Mouse (Mus musculus): Measurements from ENCODE around the gene Zfp963. TPM values are rescaled to one million over a fixed set of nuclear protein-coding genes. Genes with fewer than 3 reads are reported as not detected.
A peak's percentile ranks its signal among the peaks of the same experiment; 100 is the strongest.

Gene Zfp963
- polyA plus RNA-seq, 2 experiments = 8.2 to 9.3 TPM

GRCm38 (mm10) chr8:69794096-69794495, 44.3 kb upstream of the Zfp963 start:
- H3K9ac ChIP-seq (ENCODE audit: low read depth, low read length, severe bottlenecking) = no peak overlapping the region
- DNase-seq (ENCODE audit: low spot score) (no peak), ATAC-seq (ENCODE audit: low FRiP score, low read depth) (no peak)
- H3K9me3 ChIP-seq (ENCODE audit: control insufficient read depth, low read length) = no peaks in the 10 kb centered on the region
- WGBS = 94% methylated on average over 3 of the region's 3 CpGs
- peaks cover 55% of the 10 kb centered on the region for H3K36me3 ChIP-seq (ENCODE audit: control insufficient read depth, insufficient read depth, low read length)
- H3K4me1 ChIP-seq (ENCODE audit: control insufficient read depth, insufficient read depth, low read length) = peaks cover 16% of the 10 kb centered on the region
- no peak for TF ChIP-seq POLR2A (IDR thresholded peaks at IDR 0.05; ENCODE audit: borderline replicate concordance, extremely low read depth, insufficient read depth, insufficient read length)
- H3K27me3 ChIP-seq (ENCODE audit: control insufficient read depth, insufficient read depth, low read length) = no peaks in the 10 kb centered on the region
- H3K4me2 ChIP-seq (replicated peaks; ENCODE audit: low read depth, low read length, severe bottlenecking) = no peak overlapping the region
- no peak overlapping the region for H3K4me3 ChIP-seq (replicated peaks; ENCODE audit: low read length)
- no peak overlapping the region for H3K27ac ChIP-seq (replicated peaks; ENCODE audit: low read depth, low read length)

- ATAC-seq (ENCODE audit: low FRiP score, low read depth) = no peak
- Histone ChIP-seq H3K9ac (ENCODE audit: low read depth, low read length, severe bottlenecking) (no peak overlapping the region), H3K36me3 (ENCODE audit: control insufficient read depth, insufficient read depth, low read length) (peaks cover 51% of the 10 kb centered on the region), H3K4me1 (ENCODE audit: control insufficient read depth, insufficient read depth, low read length) (peaks cover 16% of the 10 kb centered on the region), H3K4me3 (replicated peaks; ENCODE audit: low read length) (no peak overlapping the region), H3K4me2 (replicated peaks; ENCODE audit: low read depth, low read length, severe bottlenecking) (no peak overlapping the region), H3K9me3 (ENCODE audit: control insufficient read depth, low read length) (no peaks in the 10 kb centered on the region), H3K27me3 (ENCODE audit: control insufficient read depth, insufficient read depth, low read length) (no peaks in the 10 kb centered on the region), H3K27ac (replicated peaks; ENCODE audit: low read depth, low read length) (no peak overlapping the region)
- WGBS = 96% methylated on average over 4 of the region's 4 CpGs
- TF ChIP-seq POLR2A (IDR thresholded peaks at IDR 0.05; ENCODE audit: borderline replicate concordance, extremely low read depth, insufficient read depth, insufficient read length) = no peak
- no peak for DNase-seq (ENCODE audit: low spot score)
These were observed 43.9 kb upstream of the Zfp963 start for GRCm38 (mm10) chr8:69793666-69794065.

GRCm38 (mm10) chr8:69791415-69792068, 41.8 kb upstream of the Zfp963 start:
- no peak for DNase-seq (ENCODE audit: low spot score)
- Histone ChIP-seq H3K4me2 (replicated peaks; ENCODE audit: low read depth, low read length, severe bottlenecking) (peak overlapping the region; percentile 66), H3K9ac (ENCODE audit: low read depth, low read length, severe bottlenecking) (peak overlapping the region; percentile 92), H3K4me1 (ENCODE audit: control insufficient read depth, insufficient read depth, low read length) (peaks cover 16% of the 10 kb centered on the region), H3K27me3 (ENCODE audit: control insufficient read depth, insufficient read depth, low read length) (no peaks in the 10 kb centered on the region), H3K4me3 (replicated peaks; ENCODE audit: low read length) (peak overlapping the region; percentile 99), H3K27ac (replicated peaks; ENCODE audit: low read depth, low read length) (peak overlapping the region; percentile 71), H3K9me3 (ENCODE audit: control insufficient read depth, low read length) (no peaks in the 10 kb centered on the region), H3K36me3 (ENCODE audit: control insufficient read depth, insufficient read depth, low read length) (peaks cover 29% of the 10 kb centered on the region)
- TF ChIP-seq POLR2A (IDR thresholded peaks at IDR 0.05; ENCODE audit: borderline replicate concordance, extremely low read depth, insufficient read depth, insufficient read length) = no peak
- WGBS = under 1% methylated on average over 18 of the region's 48 CpGs
- peak; percentile 64 for ATAC-seq (ENCODE audit: low FRiP score, low read depth)

- Histone ChIP-seq H3K9me3 (ENCODE audit: control insufficient read depth, low read length) (no peaks in the 10 kb centered on the region), H3K27me3 (ENCODE audit: control insufficient read depth, insufficient read depth, low read length) (no peaks in the 10 kb centered on the region), H3K4me2 (replicated peaks; ENCODE audit: low read depth, low read length, severe bottlenecking) (peak within 1 kb of the TSS; percentile 66), H3K4me1 (ENCODE audit: control insufficient read depth, insufficient read depth, low read length) (peaks cover 16% of the 10 kb centered on the region), H3K27ac (replicated peaks; ENCODE audit: low read depth, low read length) (peak within 1 kb of the TSS; percentile 86), H3K4me3 (replicated peaks; ENCODE audit: low read length) (peak within 1 kb of the TSS; percentile 99), H3K36me3 (ENCODE audit: control insufficient read depth, insufficient read depth, low read length) (peaks cover 23% of the 10 kb centered on the region), H3K9ac (ENCODE audit: low read depth, low read length, severe bottlenecking) (peak within 1 kb of the TSS; percentile 92)
- TF ChIP-seq POLR2A (IDR thresholded peaks at IDR 0.05; ENCODE audit: borderline replicate concordance, extremely low read depth, insufficient read depth, insufficient read length) = peak; percentile 67; the same call in 1 of the 2 replicates
- DNase-seq (ENCODE audit: low spot score) (peak; percentile 92), ATAC-seq (ENCODE audit: low FRiP score, low read depth) (peak; percentile 94)
- WGBS = 1% methylated on average over 38 of the region's 38 CpGs
These were observed 41.1 kb upstream of the Zfp963 start, which contains the start of the genes Atp13a1 and Zfp866 for GRCm38 (mm10) chr8:69790773-69791367. Gene Atp13a1, plus strand, starts transcription at chr8:69791163. Gene Zfp866, minus strand, starts transcription at chr8:69791178.

GRCm38 (mm10) chr8:69790364-69790763, 40.6 kb upstream of the Zfp963 start:
- peak overlapping the region; percentile 99 for H3K4me3 ChIP-seq (replicated peaks; ENCODE audit: low read length)
- no peaks in the 10 kb centered on the region for H3K27me3 ChIP-seq (ENCODE audit: control insufficient read depth, insufficient read depth, low read length)
- no peak overlapping the region for H3K27ac ChIP-seq (replicated peaks; ENCODE audit: low read depth, low read length)
- ATAC-seq (ENCODE audit: low FRiP score, low read depth) (no peak), DNase-seq (ENCODE audit: low spot score) (no peak)
- peaks cover 16% of the 10 kb centered on the region for H3K4me1 ChIP-seq (ENCODE audit: control insufficient read depth, insufficient read depth, low read length)
- peak overlapping the region; percentile 92 for H3K9ac ChIP-seq (ENCODE audit: low read depth, low read length, severe bottlenecking)
- peak overlapping the region; percentile 66 for H3K4me2 ChIP-seq (replicated peaks; ENCODE audit: low read depth, low read length, severe bottlenecking)
- TF ChIP-seq POLR2A (IDR thresholded peaks at IDR 0.05; ENCODE audit: borderline replicate concordance, extremely low read depth, insufficient read depth, insufficient read length) = no peak
- peaks cover 17% of the 10 kb centered on the region for H3K36me3 ChIP-seq (ENCODE audit: control insufficient read depth, insufficient read depth, low read length)
- WGBS = 24% methylated on average over 11 of the region's 11 CpGs
- no peaks in the 10 kb centered on the region for H3K9me3 ChIP-seq (ENCODE audit: control insufficient read depth, low read length)
